Mouse (Mus musculus) gastrocnemius, adult 8-10 months (tissue): ENCODE measurements around the gene Tnrc6a. TPM values are rescaled to one million over a fixed set of nuclear protein-coding genes. Genes with fewer than 3 reads are reported as not detected.

Source experiments
- DNase-seq, 2 experiments: peaks; one replicate each; pipeline ENCODE4 v3.0.0; 2022; ENCODE audit warnings: low spot score in 2 of 2
- total RNA-seq, 4 experiments: library from RNA; stranded (reverse); gene quantifications; 2 replicates each; pipeline ENCODE4 v1.2.4; 2022

Tnrc6a gene
- total RNA-seq, 4 experiments from 2014 or later = 20.4 to 26.6 (median 22.1) TPM

GRCm38 (mm10) chr7:123124299-123124716 lies 623 bp downstream of the Tnrc6a start:
- DNase-seq = no peak

GRCm38 (mm10) chr7:123124735-123125181 lies 1.1 kb downstream of the Tnrc6a start:
- no peak for DNase-seq

DNA sequence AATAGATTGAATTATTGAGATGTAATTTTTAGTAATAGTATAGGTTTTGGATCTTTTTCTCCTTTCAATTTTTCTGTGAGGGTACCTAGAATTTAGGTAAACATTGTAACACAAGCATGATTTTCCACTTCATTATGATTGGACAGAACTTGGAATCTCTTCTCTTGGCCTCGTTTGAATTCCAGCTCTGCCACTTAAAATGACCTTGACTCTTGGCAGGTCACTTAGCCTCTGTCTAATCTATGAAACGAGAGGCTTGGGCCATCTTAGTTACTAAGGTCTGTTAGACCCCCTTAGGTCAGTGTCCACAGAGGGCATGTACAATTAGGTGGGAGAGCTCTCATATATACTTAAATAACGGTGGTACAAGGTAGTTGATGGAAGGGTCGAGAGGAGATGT lies 2.4 kb downstream of the Tnrc6a start:
- no peak for DNase-seq

- DNase-seq = no peak
These were observed 3.6 kb downstream of the Tnrc6a start for GRCm38 (mm10) chr7:123127301-123127700.

DNA sequence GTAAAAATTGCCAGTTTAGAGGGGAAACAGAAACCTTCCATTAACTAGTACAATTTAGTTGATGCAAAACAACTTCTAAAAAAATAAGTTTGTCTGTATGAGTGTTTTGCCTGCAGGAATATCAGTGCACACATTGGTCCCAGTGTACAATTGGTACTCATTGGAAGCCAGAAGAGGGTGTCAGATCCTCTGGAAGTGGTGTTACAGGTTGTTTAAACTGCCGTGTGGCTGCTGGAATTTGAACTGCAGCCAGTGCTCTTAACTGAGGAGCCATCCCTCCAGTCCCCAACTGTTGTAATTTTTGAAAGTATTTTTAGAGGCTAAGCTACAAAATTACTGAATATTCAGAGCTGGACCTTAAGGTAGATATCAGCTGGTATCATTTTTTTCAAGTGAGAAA lies 4.3 kb downstream of the Tnrc6a start:
- no peak for DNase-seq

GRCm38 (mm10) chr7:123129061-123129460 lies 5.4 kb downstream of the Tnrc6a start:
- DNase-seq = no peak

DNA sequence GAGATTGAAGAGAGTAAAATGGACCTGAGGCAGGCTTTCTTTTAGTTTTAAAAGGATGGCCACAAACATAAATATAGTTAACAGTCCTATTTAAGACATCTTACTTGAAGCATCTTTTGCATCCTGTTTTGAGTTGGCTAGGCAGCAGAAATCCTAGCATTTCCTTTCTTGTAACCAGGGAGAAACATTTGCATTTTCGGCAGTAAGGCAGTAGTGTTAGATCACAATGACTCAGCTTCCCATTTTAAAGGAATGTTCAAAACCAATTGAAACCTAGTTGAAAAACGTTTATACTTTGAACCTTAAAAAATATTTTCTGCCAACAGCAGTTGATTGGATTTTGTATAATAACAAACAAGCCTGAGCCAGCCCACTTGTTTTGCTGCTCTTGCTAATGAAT lies 6.5 kb downstream of the Tnrc6a start:
- DNase-seq = no peak

DNA sequence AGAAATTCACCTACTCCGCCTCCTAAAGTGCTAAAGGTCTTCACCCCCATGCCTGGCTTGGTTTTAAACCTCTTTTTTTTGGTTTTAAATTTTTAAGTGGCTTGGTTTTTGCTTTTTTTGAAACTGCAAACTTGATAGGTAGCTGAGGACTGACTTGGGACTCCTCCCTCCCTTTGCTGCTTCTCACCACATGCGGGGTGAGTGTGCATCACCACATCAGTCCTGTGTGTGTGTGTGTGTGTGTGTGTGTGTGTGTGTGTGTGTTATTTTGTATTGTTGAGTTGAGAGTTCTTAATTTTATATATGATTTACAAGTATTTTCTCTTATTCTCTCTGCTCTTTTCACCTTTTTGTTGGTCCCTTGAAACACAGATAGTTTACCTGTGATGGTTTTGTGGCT lies 8.7 kb downstream of the Tnrc6a start:
- DNase-seq = no peak

- no peak for DNase-seq
These were observed 11.2 kb downstream of the Tnrc6a start for GRCm38 (mm10) chr7:123134876-123135275.

- no peak for DNase-seq
These were observed 12.0 kb downstream of the Tnrc6a start for GRCm38 (mm10) chr7:123135655-123136054.

GRCm38 (mm10) chr7:123138001-123138400 lies 14.3 kb downstream of the Tnrc6a start:
- no peak for DNase-seq

DNA sequence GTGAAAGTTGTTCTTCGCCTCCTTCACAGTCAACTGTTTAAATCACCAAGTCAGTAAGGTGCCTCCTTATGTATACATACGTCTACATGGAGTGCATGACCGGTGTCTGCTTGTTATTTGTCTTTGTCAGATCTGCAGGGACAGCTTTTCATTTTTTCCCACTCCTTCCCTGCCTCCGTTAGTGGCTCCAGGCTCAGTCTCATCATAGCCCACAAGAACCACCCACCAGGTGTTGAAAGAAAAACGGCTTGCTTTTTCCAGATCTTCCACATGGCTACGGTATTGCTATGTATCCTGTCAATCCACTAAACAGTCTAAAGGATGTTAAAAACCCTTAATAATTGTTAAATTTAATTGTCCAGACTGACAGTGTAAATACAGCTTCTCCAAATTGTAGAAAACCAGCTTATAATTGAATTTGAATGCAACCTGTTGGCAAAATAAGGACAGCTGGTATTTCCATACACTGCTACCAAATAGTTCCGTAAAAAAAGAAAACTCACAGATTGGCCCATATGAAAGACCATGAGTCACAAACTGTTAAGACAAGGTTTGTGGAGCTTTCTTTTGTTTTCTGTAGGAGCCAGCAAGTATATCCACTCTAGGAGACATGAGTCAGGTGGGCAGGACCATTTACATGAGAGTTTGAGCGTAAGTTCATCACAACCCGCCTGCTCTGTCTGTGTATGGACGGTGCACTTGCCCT lies 22.6 kb downstream of the Tnrc6a start:
- DNase-seq = no peak

GRCm38 (mm10) chr7:123147787-123148186 lies 24.1 kb downstream of the Tnrc6a start:
- no peak for DNase-seq

GRCm38 (mm10) chr7:123148935-123149334 lies 25.2 kb downstream of the Tnrc6a start:
- DNase-seq = no peak

GRCm38 (mm10) chr7:123162346-123162745 lies 38.7 kb downstream of the Tnrc6a start:
- no peak for DNase-seq

DNA sequence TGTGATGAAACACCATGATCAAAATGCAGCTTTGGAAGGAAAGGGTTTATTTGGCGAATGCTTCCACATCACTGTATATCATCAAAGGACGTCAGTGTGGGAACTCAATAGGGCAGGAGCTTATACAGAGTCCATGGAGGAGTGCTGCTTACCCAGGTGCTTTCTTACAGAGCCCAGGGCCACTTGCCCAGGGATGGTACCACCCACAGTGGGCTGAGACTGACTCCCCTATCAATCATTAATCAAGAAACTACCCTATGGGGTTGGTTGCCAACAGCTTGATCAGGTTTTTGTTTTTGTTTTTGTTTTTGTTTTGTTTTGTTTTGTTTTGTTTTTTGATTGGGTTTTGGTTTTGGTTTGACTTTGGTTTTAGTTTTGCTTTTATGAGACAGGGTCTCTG lies 43.8 kb downstream of the Tnrc6a start:
- no peak for DNase-seq

- no peak for DNase-seq
These were observed 45.9 kb downstream of the Tnrc6a start for GRCm38 (mm10) chr7:123169618-123170017.

GRCm38 (mm10) chr7:123172101-123172500 lies 48.4 kb downstream of the Tnrc6a start:
- DNase-seq = no peak

GRCm38 (mm10) chr7:123177215-123177614 lies 53.5 kb downstream of the Tnrc6a start:
- no peak for DNase-seq

GRCm38 (mm10) chr7:123181787-123182701 lies 58.4 kb downstream of the Tnrc6a start:
- DNase-seq = no peak

DNA sequence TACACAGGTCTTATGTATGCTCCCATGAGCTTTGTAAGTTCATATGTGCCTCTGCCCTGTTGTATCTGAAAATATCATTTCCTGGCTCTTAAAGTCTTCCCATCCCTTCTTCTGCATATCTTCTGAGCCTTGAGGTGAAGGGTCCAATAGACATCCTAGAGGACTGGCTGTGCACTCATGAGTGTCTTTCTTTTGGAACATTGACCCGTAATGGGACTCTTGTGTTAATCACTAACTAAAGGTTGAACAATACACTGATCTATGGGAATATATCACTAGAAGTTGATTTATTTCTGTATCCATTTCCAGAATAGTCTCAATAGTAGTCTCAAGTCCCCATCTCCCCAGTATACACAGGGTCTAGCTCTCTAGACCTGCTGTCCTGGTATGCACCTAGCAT lies 61.2 kb downstream of the Tnrc6a start:
- no peak for DNase-seq

DNA sequence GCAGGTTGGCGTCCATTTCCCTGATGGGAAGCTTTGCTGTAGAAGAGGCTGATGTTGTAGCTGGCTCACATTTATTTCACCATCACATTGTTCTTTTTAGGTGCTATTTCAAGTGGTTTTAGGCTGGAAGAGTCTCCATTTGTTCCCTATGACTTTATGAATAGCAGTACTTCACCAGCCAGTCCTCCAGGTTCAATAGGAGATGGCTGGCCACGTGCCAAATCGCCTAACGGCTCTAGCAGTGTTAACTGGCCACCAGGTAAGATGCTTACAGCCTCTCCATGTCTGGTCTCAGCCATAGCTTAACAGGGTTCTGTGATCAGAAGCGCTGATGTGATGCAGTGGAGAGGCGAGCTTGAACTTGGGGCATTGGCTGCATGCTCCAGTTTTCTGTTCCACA lies 62.8 kb downstream of the Tnrc6a start:
- no peak for DNase-seq

GRCm38 (mm10) chr7:123187246-123187645 lies 63.6 kb downstream of the Tnrc6a start:
- no peak for DNase-seq
